Mouse (Mus musculus) hindbrain, embryonic 15.5 days (tissue): ENCODE measurements around the gene Pappa2. TPM values are rescaled to one million over a fixed set of nuclear protein-coding genes. Genes with fewer than 3 reads are reported as not detected.

Experiments used
- ATAC-seq: fragments of 200-750 bp; cut with Nextera tagmentation; 2 replicates; pipeline ENCODE4 v1.8.0; 2017; ENCODE audit warnings: low read depth, moderate number of reproducible peaks, moderate TSS enrichment; ENCODE audit not compliant: low FRiP score
- H3K27ac ChIP-seq: fragments of 300-500 bp; sonication (generic); replicated peaks from 2 replicates; pipeline ENCODE4 v1.5.1; 2015; ENCODE audit warnings: mild to moderate bottlenecking, inconsistent platforms
- H3K27me3 ChIP-seq: fragments of 300-500 bp; sonication (generic); 2 replicates; pipeline ENCODE4 v1.6.1; 2015; ENCODE audit warnings: control low read depth, inconsistent platforms
- H3K36me3 ChIP-seq: fragments of 300-500 bp; sonication (generic); 2 replicates; pipeline ENCODE4 v1.6.1; 2015; ENCODE audit warnings: control low read depth, inconsistent platforms
- H3K4me1 ChIP-seq: fragments of 300-500 bp; sonication (generic); replicated peaks from 2 replicates; pipeline ENCODE4 v1.6.1; 2015; ENCODE audit warnings: control low read depth, inconsistent platforms
- H3K4me2 ChIP-seq: fragments of 300-500 bp; sonication (generic); 2 replicates; pipeline ENCODE4 v1.6.1; 2015; ENCODE audit warnings: moderate library complexity, mild to moderate bottlenecking, inconsistent platforms
- H3K4me3 ChIP-seq: fragments of 300-500 bp; sonication (generic); 2 replicates; pipeline ENCODE4 v1.5.1; 2015; ENCODE audit warnings: mild to moderate bottlenecking, inconsistent platforms
- H3K9ac ChIP-seq: fragments of 300-500 bp; sonication (generic); 2 replicates; pipeline ENCODE4 v1.6.1; 2015; ENCODE audit warnings: inconsistent platforms
- H3K9me3 ChIP-seq: fragments of 300-500 bp; sonication (generic); 2 replicates; pipeline ENCODE4 v1.6.1; 2016; ENCODE audit warnings: control low read depth, inconsistent platforms
- WGBS: fragments of 180-500 bp; shearing (Covaris S2); methylation state at CpG from one replicate; pipeline ENCODE4 v1.1.7; 2015; 5-methylcytosine and 5-hydroxymethylcytosine counted together
- polyA plus RNA-seq: library from polyadenylated mRNA; unstranded; fragments of >200 nt; fragmentation: Nextera tagmentation; extraction: Ambion mirVana; gene quantifications from 2 replicates; pipeline ENCODE4 v1.2.1, GENCODE M21; 2015

The Pappa2 gene
- polyA plus RNA-seq, 1 experiment from 2014 or later: 0.53 TPM

DNA sequence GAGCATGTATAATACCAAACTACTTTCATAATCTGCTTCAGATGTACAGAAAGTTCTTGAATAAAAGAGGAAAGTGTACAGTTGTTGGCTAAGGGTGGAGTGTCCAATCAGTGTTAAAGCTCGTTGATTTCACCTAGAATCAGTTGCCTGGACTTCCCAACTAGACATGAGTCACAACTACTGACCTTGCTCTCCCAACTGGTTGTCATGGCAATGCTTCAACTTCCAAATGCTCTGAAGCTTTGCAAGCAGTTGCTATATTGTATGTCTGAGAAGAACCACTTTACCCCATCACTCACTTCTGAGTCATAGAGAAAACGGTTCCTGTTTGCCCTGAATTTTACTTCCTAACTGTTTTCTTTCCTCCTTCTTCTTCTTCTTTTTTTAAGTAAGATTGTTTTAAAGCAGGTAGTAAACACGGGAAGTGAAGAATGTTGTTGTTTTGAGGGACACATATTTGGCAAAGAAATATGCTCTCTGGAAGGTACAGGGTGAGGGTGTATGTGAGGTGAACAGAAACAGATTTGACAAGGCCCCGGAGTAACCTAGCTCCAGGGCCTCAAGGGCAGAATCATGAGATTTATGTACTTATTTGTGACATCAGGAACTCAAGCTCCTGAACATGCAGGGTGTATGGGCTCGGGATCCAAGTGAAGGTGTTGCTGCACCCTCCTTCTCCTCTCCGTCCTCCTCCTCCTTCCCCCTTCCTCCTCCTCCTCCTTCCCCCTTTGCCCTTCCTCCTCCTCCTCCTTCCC lies 32.1 kb downstream of the Pappa2 start:
- no peak for ATAC-seq
- H3K4me1 ChIP-seq: no peaks in the 10 kb centered on the region
- no peaks in the 10 kb centered on the region for H3K9me3 ChIP-seq
- H3K36me3 ChIP-seq: no peaks in the 10 kb centered on the region
- 83% methylated on average over 6 of the region's 6 CpGs for WGBS
- no peak overlapping the region for H3K4me2 ChIP-seq
- H3K4me3 ChIP-seq: no peak overlapping the region
- no peaks in the 10 kb centered on the region for H3K27me3 ChIP-seq
- H3K9ac ChIP-seq: no peak overlapping the region
- no peak overlapping the region for H3K27ac ChIP-seq

DNA sequence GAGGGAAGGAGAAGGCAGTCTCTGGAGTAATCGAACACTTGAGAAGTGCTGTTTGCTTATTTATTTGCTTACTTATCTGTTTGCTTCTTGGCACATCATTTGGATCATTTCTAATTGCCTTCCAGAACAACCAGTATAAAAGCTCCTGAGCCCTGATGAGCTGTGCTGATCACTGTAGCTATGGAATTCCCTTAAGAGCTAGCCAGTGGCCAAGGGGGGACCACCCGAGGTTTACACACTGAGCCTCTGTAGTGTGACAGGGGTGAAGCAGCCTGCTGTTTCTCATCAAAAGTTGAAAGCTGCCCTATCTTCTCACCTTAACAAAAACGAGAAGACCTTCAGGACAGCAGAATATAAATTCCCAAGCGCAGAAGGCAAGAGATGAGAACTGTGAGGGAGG lies 35.4 kb downstream of the Pappa2 start:
- Histone ChIP-seq H3K4me3 (no peak overlapping the region), H3K4me2 (no peak overlapping the region), H3K27me3 (no peaks in the 10 kb centered on the region), H3K36me3 (no peaks in the 10 kb centered on the region), H3K27ac (no peak overlapping the region), H3K4me1 (no peaks in the 10 kb centered on the region), H3K9ac (no peak overlapping the region), H3K9me3 (no peaks in the 10 kb centered on the region)
- WGBS: 73% methylated on average over 4 of the region's 4 CpGs
- ATAC-seq: no peak

DNA sequence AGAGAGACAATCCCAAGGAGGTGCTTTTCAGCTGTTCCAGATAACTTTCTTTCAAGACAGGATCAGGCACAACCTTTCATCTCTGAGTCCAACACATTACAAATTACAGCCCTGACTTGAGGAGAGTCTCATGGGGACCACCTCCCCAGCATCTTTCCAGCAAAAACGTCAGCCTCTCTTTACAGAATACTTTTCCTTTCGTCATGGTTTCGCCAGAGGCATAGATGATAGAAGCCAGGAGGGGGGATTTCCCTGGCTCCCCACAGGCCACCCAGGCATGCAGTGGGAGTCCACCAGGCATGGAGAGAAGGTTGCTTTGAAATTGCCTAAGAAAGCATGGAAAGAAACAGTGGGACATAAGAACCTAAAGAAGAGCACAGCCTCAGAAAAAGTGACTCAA lies 37.4 kb downstream of the Pappa2 start:
- no peak overlapping the region for H3K4me2 ChIP-seq
- no peak for ATAC-seq
- WGBS: 56% methylated on average over 3 of the region's 3 CpGs
- no peaks in the 10 kb centered on the region for H3K4me1 ChIP-seq
- no peak overlapping the region for H3K4me3 ChIP-seq
- no peaks in the 10 kb centered on the region for H3K9me3 ChIP-seq
- no peaks in the 10 kb centered on the region for H3K36me3 ChIP-seq
- H3K9ac ChIP-seq: no peak overlapping the region
- H3K27ac ChIP-seq: no peak overlapping the region
- H3K27me3 ChIP-seq: no peaks in the 10 kb centered on the region

DNA sequence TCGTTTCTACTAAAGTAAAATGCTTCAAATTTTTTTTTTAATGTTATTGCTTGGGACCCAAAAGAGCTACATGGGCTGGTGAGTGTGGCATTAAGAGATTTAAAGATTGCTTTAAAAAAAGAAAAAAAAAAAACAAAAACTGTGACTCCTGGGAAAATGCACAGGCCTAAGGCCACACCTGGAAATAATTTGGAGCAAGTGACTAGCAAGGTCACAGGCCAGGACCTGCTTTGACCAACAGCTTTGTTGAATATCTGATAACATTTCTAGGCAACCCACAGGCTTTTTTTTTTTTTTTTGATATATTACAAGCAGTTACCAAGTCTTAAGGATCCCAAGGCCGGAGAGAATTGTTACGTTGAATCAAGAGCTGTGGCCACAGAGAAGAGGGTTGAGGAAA lies 39.3 kb downstream of the Pappa2 start:
- Histone ChIP-seq H3K4me3 (no peak overlapping the region), H3K9me3 (no peaks in the 10 kb centered on the region), H3K4me1 (no peaks in the 10 kb centered on the region), H3K27me3 (no peaks in the 10 kb centered on the region), H3K4me2 (no peak overlapping the region), H3K9ac (no peak overlapping the region), H3K36me3 (no peaks in the 10 kb centered on the region), H3K27ac (no peak overlapping the region)
- 83% methylated on average over 3 of the region's 3 CpGs for WGBS
- ATAC-seq: no peak

DNA sequence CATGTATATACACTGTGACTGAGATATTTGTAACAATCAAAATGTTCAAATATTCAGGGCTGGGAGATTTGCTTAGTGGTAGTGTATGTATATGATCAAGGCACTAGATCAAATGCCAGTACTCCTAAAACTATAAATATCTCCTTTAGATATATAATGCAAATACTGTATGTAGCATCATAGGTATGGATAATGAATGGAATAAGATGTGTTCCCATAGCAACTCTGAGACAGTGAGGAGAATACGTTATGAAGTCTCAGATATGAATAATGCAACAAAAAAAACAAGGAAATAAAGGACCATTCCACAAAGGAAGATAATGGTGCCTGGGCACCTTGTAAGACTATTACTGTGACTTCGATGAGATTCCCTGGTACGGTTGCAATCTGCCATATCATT lies 45.8 kb downstream of the Pappa2 start:
- Histone ChIP-seq H3K36me3 (no peaks in the 10 kb centered on the region), H3K27me3 (no peaks in the 10 kb centered on the region), H3K9me3 (no peaks in the 10 kb centered on the region), H3K4me2 (no peak overlapping the region), H3K4me1 (no peaks in the 10 kb centered on the region), H3K27ac (no peak overlapping the region), H3K9ac (no peak overlapping the region), H3K4me3 (no peak overlapping the region)
- WGBS: 79% methylated on average over 3 of the region's 3 CpGs
- ATAC-seq: no peak

DNA sequence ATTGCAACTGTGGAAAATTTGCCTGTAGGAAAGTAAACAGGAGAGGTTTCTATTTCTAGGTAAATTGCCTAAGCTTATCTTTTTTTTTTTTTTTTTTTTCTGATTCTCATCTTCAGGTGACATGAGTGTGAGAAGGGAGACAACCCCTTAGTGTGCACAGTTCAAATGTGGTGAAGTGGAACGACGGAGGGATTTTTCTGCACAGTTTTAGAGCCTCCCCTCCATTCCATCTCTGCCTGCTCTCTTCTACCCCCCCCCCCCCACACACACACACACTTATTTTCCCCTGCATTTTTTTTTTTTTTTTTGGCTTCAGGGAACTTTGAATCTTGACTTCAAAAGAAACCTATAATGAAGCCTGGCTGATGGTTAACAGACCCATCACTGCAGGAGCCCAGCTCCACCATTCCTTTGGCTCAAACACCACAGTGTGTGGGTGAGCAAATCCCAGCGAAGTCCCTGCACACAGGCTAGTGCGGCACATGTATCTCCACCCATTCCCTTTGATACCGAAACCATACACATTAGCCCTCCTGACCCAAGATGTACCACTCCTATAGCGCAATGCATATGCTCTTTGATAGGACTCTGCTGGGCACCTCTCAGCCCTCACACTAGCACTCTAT lies 49.0 kb downstream of the Pappa2 start:
- Histone ChIP-seq H3K4me3 (no peak overlapping the region), H3K9me3 (no peaks in the 10 kb centered on the region), H3K27me3 (no peaks in the 10 kb centered on the region), H3K4me2 (no peak overlapping the region), H3K9ac (no peak overlapping the region), H3K4me1 (no peaks in the 10 kb centered on the region), H3K27ac (no peak overlapping the region), H3K36me3 (no peaks in the 10 kb centered on the region)
- no peak for ATAC-seq
- 65% methylated on average over 6 of the region's 6 CpGs for WGBS

DNA sequence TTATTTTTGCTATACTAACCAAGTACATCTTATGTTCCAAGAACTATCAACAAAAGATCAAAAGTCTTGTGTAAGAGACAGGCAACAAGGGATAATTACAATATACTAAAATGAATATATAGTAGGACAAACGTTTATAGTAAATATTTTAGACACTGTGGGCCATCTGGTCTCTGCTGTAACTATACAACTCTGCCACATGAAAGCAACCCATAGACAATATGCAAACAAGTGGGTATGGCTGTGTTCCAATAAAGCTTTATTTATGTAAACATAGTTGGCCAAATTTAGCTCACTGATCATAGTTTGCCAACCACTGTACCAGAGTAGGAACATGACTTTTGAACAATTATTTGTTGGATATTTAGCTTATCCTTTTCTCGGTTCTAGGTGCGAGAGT lies 50.9 kb downstream of the Pappa2 start:
- 88% methylated on average over 3 of the region's 3 CpGs for WGBS
- Histone ChIP-seq H3K27me3 (no peaks in the 10 kb centered on the region), H3K36me3 (no peaks in the 10 kb centered on the region), H3K27ac (no peak overlapping the region), H3K4me1 (no peaks in the 10 kb centered on the region), H3K4me2 (no peak overlapping the region), H3K9me3 (no peaks in the 10 kb centered on the region), H3K9ac (no peak overlapping the region), H3K4me3 (no peak overlapping the region)
- no peak for ATAC-seq

DNA sequence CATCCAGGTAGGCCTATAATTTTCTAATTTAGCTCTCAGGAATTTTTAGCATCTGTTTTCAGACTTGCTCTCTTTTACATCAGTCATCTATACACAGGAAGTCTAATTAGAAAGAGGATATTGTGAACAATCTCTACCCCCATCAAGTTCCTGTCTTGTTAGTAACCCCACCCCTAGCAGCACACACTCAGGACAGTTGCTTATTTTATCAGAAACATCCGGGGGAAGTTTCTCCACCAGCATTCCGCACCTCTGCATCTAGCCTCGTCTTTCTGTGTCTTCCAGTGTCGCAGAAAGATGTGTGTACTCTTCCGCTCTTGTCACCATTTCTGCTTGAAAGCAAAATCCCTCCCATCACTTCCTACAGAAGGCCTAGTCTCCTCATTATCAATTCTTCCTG lies 59.8 kb downstream of the Pappa2 start:
- H3K4me2 ChIP-seq: no peak overlapping the region
- H3K4me1 ChIP-seq: no peaks in the 10 kb centered on the region
- ATAC-seq: no peak
- WGBS: 82% methylated on average over 5 of the region's 5 CpGs
- H3K36me3 ChIP-seq: no peaks in the 10 kb centered on the region
- H3K27ac ChIP-seq: no peak overlapping the region
- H3K4me3 ChIP-seq: no peak overlapping the region
- H3K9me3 ChIP-seq: no peaks in the 10 kb centered on the region
- no peak overlapping the region for H3K9ac ChIP-seq
- H3K27me3 ChIP-seq: no peaks in the 10 kb centered on the region

DNA sequence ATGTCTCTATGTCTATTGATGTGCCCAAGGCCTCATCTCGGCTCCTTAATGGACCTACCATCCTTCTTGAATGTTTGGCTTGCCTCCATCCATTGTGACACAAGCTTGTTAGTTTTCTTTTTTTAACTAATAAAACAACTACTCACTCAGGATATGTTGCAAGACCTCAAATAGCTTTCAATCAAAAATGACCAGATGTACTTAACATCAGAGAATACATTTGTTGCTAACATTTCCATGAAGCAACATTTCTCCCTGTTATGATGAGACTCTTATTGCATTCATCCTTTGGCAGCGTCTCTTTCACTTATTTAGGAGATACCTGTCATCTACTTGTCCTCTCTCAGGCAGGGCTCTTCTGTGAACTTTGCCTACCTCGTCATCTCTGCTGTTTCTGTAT lies 61.4 kb downstream of the Pappa2 start:
- Histone ChIP-seq H3K27ac (no peak overlapping the region), H3K4me3 (no peak overlapping the region), H3K9ac (no peak overlapping the region), H3K9me3 (no peaks in the 10 kb centered on the region), H3K27me3 (no peaks in the 10 kb centered on the region), H3K4me1 (no peaks in the 10 kb centered on the region), H3K4me2 (no peak overlapping the region), H3K36me3 (no peaks in the 10 kb centered on the region)
- no peak for ATAC-seq
- 89% methylated on average over 3 of the region's 3 CpGs for WGBS

DNA sequence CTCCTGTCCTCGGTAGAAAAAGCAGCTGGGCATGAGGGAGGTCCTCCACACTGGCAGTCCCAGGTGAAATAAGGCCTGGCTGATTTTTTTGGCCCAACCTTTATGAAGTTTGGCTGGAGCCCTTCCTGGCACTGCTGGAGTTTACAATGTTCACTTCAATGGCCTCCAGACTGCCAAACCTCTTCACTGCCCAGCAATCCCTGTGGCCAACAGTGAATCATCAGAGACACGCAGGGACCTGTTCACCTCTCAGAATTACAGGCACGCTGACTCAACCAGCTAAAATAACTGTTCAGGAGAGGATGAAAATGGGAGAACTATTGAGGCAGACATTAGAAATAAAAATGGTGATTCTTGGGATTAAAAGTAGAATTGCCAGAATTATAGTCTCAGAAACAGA lies 63.2 kb downstream of the Pappa2 start:
- Histone ChIP-seq H3K36me3 (no peaks in the 10 kb centered on the region), H3K9me3 (no peaks in the 10 kb centered on the region), H3K4me2 (no peak overlapping the region), H3K9ac (no peak overlapping the region), H3K4me3 (no peak overlapping the region), H3K4me1 (no peaks in the 10 kb centered on the region), H3K27ac (no peak overlapping the region), H3K27me3 (no peaks in the 10 kb centered on the region)
- no peak for ATAC-seq
- 87% methylated on average over 3 of the region's 3 CpGs for WGBS

DNA sequence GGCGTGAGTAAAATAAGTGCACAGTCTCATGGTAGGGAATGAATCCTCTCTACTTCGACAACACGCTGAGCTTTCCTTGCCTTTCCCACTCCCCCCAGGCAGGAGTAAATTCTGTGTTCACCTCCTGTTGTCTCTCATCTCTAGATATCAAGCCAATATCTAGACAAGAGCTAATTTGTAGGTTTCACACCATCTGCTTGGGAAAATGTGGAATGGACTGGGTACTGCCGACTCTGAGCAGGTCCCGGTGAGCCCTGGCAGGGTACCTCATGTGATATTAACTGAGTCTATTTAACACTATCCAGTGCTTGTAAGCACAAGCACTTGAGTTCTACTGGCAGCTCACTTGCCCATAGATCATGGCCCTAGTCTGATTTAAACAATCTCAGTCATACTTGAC lies 64.7 kb downstream of the Pappa2 start:
- H3K36me3 ChIP-seq: no peaks in the 10 kb centered on the region
- H3K9me3 ChIP-seq: no peaks in the 10 kb centered on the region
- H3K27ac ChIP-seq: no peak overlapping the region
- no peak overlapping the region for H3K9ac ChIP-seq
- H3K4me3 ChIP-seq: no peak overlapping the region
- H3K27me3 ChIP-seq: no peaks in the 10 kb centered on the region
- WGBS: 93% methylated on average over 5 of the region's 5 CpGs
- no peak overlapping the region for H3K4me2 ChIP-seq
- H3K4me1 ChIP-seq: no peaks in the 10 kb centered on the region
- ATAC-seq: no peak

DNA sequence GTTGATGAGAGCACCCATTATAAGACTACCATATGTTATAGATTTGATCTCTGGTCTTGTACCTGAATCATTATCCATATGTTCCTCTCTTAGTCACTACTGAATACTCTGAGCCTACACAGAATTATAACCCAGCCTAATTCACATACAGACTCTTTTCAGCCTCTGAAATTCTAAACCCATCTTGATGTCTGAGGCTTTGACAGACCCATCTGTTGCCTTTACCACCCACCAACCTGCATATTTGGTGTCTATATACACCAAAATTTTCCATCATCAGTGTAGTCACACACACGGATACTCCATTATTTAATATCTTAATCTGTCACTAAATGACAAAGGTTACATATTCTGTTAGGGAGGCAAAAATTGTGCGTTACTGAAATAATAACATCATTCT lies 69.6 kb downstream of the Pappa2 start:
- Histone ChIP-seq H3K27ac (no peak overlapping the region), H3K27me3 (no peaks in the 10 kb centered on the region), H3K4me3 (no peak overlapping the region), H3K4me1 (no peaks in the 10 kb centered on the region), H3K9ac (no peak overlapping the region), H3K4me2 (no peak overlapping the region), H3K36me3 (no peaks in the 10 kb centered on the region), H3K9me3 (no peaks in the 10 kb centered on the region)
- 93% methylated on average over 2 of the region's 2 CpGs for WGBS
- no peak for ATAC-seq

DNA sequence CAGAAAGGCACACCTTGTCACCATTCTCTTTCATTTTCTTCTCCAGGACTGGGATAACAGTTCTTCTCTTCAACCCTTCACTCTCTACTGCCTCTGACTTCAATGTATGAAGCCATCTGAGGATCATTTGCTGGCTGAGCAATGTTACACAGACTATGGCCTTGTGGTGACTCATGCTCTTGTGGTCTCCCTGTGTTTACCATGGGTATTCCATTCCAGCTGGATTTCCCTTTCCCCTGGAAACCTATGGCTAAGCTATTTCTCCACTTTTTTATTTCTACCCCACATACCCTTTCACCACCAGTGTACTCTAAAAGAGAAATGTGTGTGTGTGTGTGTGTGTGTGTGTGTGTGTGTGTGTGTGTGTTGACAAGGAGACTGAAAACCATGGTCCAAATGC lies 83.0 kb downstream of the Pappa2 start:
- Histone ChIP-seq H3K27me3 (no peaks in the 10 kb centered on the region), H3K36me3 (no peaks in the 10 kb centered on the region), H3K4me2 (no peak overlapping the region), H3K9me3 (no peaks in the 10 kb centered on the region), H3K4me3 (no peak overlapping the region), H3K9ac (no peak overlapping the region), H3K27ac (no peak overlapping the region), H3K4me1 (no peaks in the 10 kb centered on the region)
- ATAC-seq: no peak
